Mouse (Mus musculus): ENCODE measurements around the gene Osbp2. TPM values are rescaled to one million over a fixed set of nuclear protein-coding genes. Genes with fewer than 3 reads are reported as not detected.

Osbp2 gene
- total RNA-seq, 2 experiments from 2014 or later, result 9.8 to 11.4 TPM

- intact Hi-C loops (cut with DNase I), result no loop called here
- DNase-seq (ENCODE audit: low spot score), result no peak
Observed at GRCm38 (mm10) chr11:3773136-3773535, 90.6 kb downstream of the Osbp2 start.

GRCm38 (mm10) chr11:3771348-3771747, 92.4 kb downstream of the Osbp2 start:
- intact Hi-C loops (cut with DNase I), result no loop called here

GRCm38 (mm10) chr11:3767830-3768229, 95.9 kb downstream of the Osbp2 start:
- intact Hi-C loops (cut with DNase I), result no loop called here
- no peak for DNase-seq (ENCODE audit: low spot score)

More at GRCm38 (mm10) chr11:3771348-3771747, 92.4 kb downstream of the Osbp2 start:
- DNase-seq (ENCODE audit: low spot score), result no peak

GRCm38 (mm10) chr11:3766964-3767363, 96.7 kb downstream of the Osbp2 start:
- intact Hi-C loops (cut with DNase I), result no loop called here
- no peak for DNase-seq (ENCODE audit: low spot score)

- DNase-seq (ENCODE audit: low spot score), result no peak
- intact Hi-C loops (cut with DNase I), result no loop called here
Observed at GRCm38 (mm10) chr11:3764352-3764751, 99.4 kb downstream of the Osbp2 start.

- DNase-seq (ENCODE audit: low spot score), result no peak
- intact Hi-C loops (cut with DNase I), result no loop called here
Observed at GRCm38 (mm10) chr11:3761775-3762501, 101.8 kb downstream of the Osbp2 start.

GRCm38 (mm10) chr11:3761339-3761738, 102.4 kb downstream of the Osbp2 start:
- no peak for DNase-seq (ENCODE audit: low spot score)
- intact Hi-C loops (cut with DNase I), result no loop called here

GRCm38 (mm10) chr11:3759433-3759832, 104.3 kb downstream of the Osbp2 start:
- intact Hi-C loops (cut with DNase I), result no loop called here

GRCm38 (mm10) chr11:3755341-3755740, 108.4 kb downstream of the Osbp2 start:
- DNase-seq (ENCODE audit: low spot score), result no peak
- intact Hi-C loops (cut with DNase I), result no loop called here

More at GRCm38 (mm10) chr11:3759433-3759832, 104.3 kb downstream of the Osbp2 start:
- no peak for DNase-seq (ENCODE audit: low spot score)

GRCm38 (mm10) chr11:3754685-3755084, 109.0 kb downstream of the Osbp2 start:
- no peak for DNase-seq (ENCODE audit: low spot score)
- intact Hi-C loops (cut with DNase I), result no loop called here

- no peak for DNase-seq (ENCODE audit: low spot score)
- intact Hi-C loops (cut with DNase I), result no loop called here
Observed at GRCm38 (mm10) chr11:3753897-3754296, 109.8 kb downstream of the Osbp2 start.

- DNase-seq (ENCODE audit: low spot score), result no peak
- intact Hi-C loops (cut with DNase I), result no loop called here
Observed at GRCm38 (mm10) chr11:3752766-3753165, 110.9 kb downstream of the Osbp2 start.

GRCm38 (mm10) chr11:3749831-3750230, 113.9 kb downstream of the Osbp2 start:
- DNase-seq (ENCODE audit: low spot score), result no peak
- intact Hi-C loops (cut with DNase I), result no loop called here

- intact Hi-C loops (cut with DNase I), result no loop called here
- no peak for DNase-seq (ENCODE audit: low spot score)
Observed at GRCm38 (mm10) chr11:3742449-3742848, 121.3 kb downstream of the Osbp2 start.

- intact Hi-C loops (cut with DNase I), result no loop called here
- no peak for DNase-seq (ENCODE audit: low spot score)
Observed at GRCm38 (mm10) chr11:3741183-3741582, 122.5 kb downstream of the Osbp2 start.

GRCm38 (mm10) chr11:3738778-3739177, 124.9 kb downstream of the Osbp2 start:
- intact Hi-C loops (cut with DNase I), result no loop called here
- DNase-seq (ENCODE audit: low spot score), result no peak

- intact Hi-C loops (cut with DNase I), result no loop called here
Observed at GRCm38 (mm10) chr11:3735715-3736114, 128.0 kb downstream of the Osbp2 start.

GRCm38 (mm10) chr11:3733933-3734636, 129.6 kb downstream of the Osbp2 start:
- DNase-seq (ENCODE audit: low spot score), result no peak
- intact Hi-C loops (cut with DNase I), result no loop called here

More at GRCm38 (mm10) chr11:3735715-3736114, 128.0 kb downstream of the Osbp2 start:
- no peak for DNase-seq (ENCODE audit: low spot score)

- intact Hi-C loops (cut with DNase I), result no loop called here
- DNase-seq (ENCODE audit: low spot score), result no peak
Observed at GRCm38 (mm10) chr11:3731469-3731868, 132.2 kb downstream of the Osbp2 start.

GRCm38 (mm10) chr11:3727438-3728105, 136.1 kb downstream of the Osbp2 start:
- DNase-seq (ENCODE audit: low spot score), result no peak
- intact Hi-C loops (cut with DNase I), result no loop called here

All from heart, postnatal 25 days (tissue).